Mouse (Mus musculus) CH12.LX (cell line): Measurements from ENCODE around the gene Rfc1. TPM values are rescaled to one million over a fixed set of nuclear protein-coding genes. Genes with fewer than 3 reads are reported as not detected.
A peak's percentile ranks its signal among the peaks of the same experiment; 100 is the strongest.

Experiments used
- DNase-seq: peaks from one replicate; pipeline ENCODE4 v3.0.0-alpha.2; 2013; ENCODE audit errors: extremely low read depth
- H3K27ac ChIP-seq: 2 replicates; pipeline ENCODE4 v1.5.1; 2012; ENCODE audit warnings: low read depth, mild to moderate bottlenecking, control low read depth, moderate library complexity; ENCODE audit not compliant: insufficient read depth
- H3K27me3 ChIP-seq: replicated peaks from 2 replicates; pipeline ENCODE3; 2012; ENCODE audit warnings: inconsistent platforms
- H3K36me3 ChIP-seq, 2 experiments: replicated peaks in 1 of 2; 2 replicates each; pipeline versions ENCODE3 to v1.6.1; 2012; ENCODE audit warnings: inconsistent platforms in 1 of 2, low read length in 1 of 2, mild to moderate bottlenecking in 1 of 2, mixed read lengths in 1 of 2, moderate library complexity in 1 of 2; ENCODE audit not compliant: control insufficient read depth in 1 of 2, insufficient read depth in 1 of 2
- H3K4me1 ChIP-seq, 2 experiments: 2 replicates each; pipeline ENCODE4 v1.6.1; 2012; ENCODE audit warnings: inconsistent platforms in 1 of 2, moderate library complexity in 1 of 2; ENCODE audit not compliant: insufficient read depth in 2 of 2, control insufficient read depth in 1 of 2
- H3K4me2 ChIP-seq: 2 replicates; pipeline ENCODE4 v1.6.1; 2012; ENCODE audit warnings: low read depth, mild to moderate bottlenecking, control low read depth; ENCODE audit not compliant: poor library complexity, insufficient read depth, severe bottlenecking
- H3K4me3 ChIP-seq, 3 experiments: fragments of 150-350 bp in 1 of 3; sonication (generic) in 1 of 3; replicated peaks in 1 of 3; 2 replicates each; pipeline versions ENCODE3 to v1.5.1; 2011 to 2012; ENCODE audit warnings: low read depth in 2 of 3, low read length in 2 of 3, mild to moderate bottlenecking in 2 of 3, moderate library complexity in 2 of 3, control low read depth in 1 of 3, improper control_type of control experiment in 1 of 3, inconsistent platforms in 1 of 3, mixed read lengths in 1 of 3; ENCODE audit not compliant: poor library complexity in 1 of 3
- H3K79me2 ChIP-seq: replicated peaks from 2 replicates; pipeline ENCODE4 v1.6.1; 2012; ENCODE audit warnings: mild to moderate bottlenecking, moderate library complexity; ENCODE audit not compliant: control insufficient read depth, poor library complexity, insufficient read depth, severe bottlenecking; ENCODE audit errors: extremely low read depth
- H3K9ac ChIP-seq: 2 replicates; pipeline ENCODE4 v1.6.1; 2012; ENCODE audit warnings: low read depth, mild to moderate bottlenecking, control low read depth, moderate library complexity; ENCODE audit not compliant: insufficient read depth
- H3K9me3 ChIP-seq: replicated peaks from 2 replicates; pipeline ENCODE3; 2012; ENCODE audit warnings: low read length, inconsistent platforms, mixed read lengths
- CHD2 ChIP-seq: IDR thresholded peaks from 2 replicates; pipeline ENCODE4 v1.6.1; 2011; ENCODE audit warnings: low read length, improper control_type of control experiment
- CTCF ChIP-seq, 2 experiments: IDR thresholded peaks in 1 of 2; conservative IDR thresholded peaks in 1 of 2; 2 replicates each; pipeline ENCODE4 v1.5.1; 2011 to 2012; ENCODE audit warnings: low read depth in 2 of 2, low read length in 2 of 2, improper control_type of control experiment in 1 of 2, inconsistent platforms in 1 of 2, mild to moderate bottlenecking in 1 of 2, moderate library complexity in 1 of 2
- ELF1 ChIP-seq: IDR thresholded peaks from 2 replicates; pipeline ENCODE4 v1.6.1; 2014; ENCODE audit warnings: low read depth, mild to moderate bottlenecking, inconsistent platforms, low read length, improper control_type of control experiment
- EP300 ChIP-seq: IDR thresholded peaks from 2 replicates; pipeline ENCODE4 v1.6.1; 2011; ENCODE audit warnings: low read length, improper control_type of control experiment
- ETS1 ChIP-seq: conservative IDR thresholded peaks from 2 replicates; pipeline ENCODE4 v1.6.1; 2012; ENCODE audit warnings: low read depth, mild to moderate bottlenecking, inconsistent platforms, low read length, improper control_type of control experiment, moderate library complexity
- GABPA ChIP-seq: IDR thresholded peaks from 2 replicates; pipeline ENCODE4 v1.6.1; 2012; ENCODE audit warnings: low read depth, low read length, improper control_type of control experiment, inconsistent platforms; ENCODE audit not compliant: insufficient replicate concordance
- JUN ChIP-seq: IDR thresholded peaks from 2 replicates; pipeline ENCODE4 v1.6.1; 2011; ENCODE audit warnings: low read depth, mild to moderate bottlenecking, low read length, improper control_type of control experiment, moderate library complexity; ENCODE audit not compliant: insufficient read depth
- KAT2A ChIP-seq: IDR thresholded peaks from 2 replicates; pipeline ENCODE4 v1.6.1; 2012; ENCODE audit warnings: low read length, improper control_type of control experiment, inconsistent platforms; ENCODE audit not compliant: insufficient replicate concordance
- MAX ChIP-seq: IDR thresholded peaks from 2 replicates; pipeline ENCODE4 v1.6.1; 2011; ENCODE audit warnings: low read length, improper control_type of control experiment
- MXI1 ChIP-seq: IDR thresholded peaks from 2 replicates; pipeline ENCODE4 v1.6.1; 2011; ENCODE audit warnings: mild to moderate bottlenecking, low read depth, low read length, improper control_type of control experiment
- NRF1 ChIP-seq: IDR thresholded peaks from 2 replicates; pipeline ENCODE4 v1.6.1; 2014; ENCODE audit warnings: low read depth, mild to moderate bottlenecking, inconsistent platforms, low read length, improper control_type of control experiment, moderate library complexity
- POLR2AphosphoS2 ChIP-seq: IDR thresholded peaks from 2 replicates; pipeline ENCODE4 v1.6.1; 2011; ENCODE audit warnings: low read depth, low read length, improper control_type of control experiment
- RAD21 ChIP-seq: IDR thresholded peaks from 2 replicates; pipeline ENCODE4 v1.6.1; 2011; ENCODE audit warnings: low read depth, mild to moderate bottlenecking, low read length, improper control_type of control experiment, moderate library complexity
- SMC3 ChIP-seq: IDR thresholded peaks from 2 replicates; pipeline ENCODE4 v1.6.1; 2011; ENCODE audit warnings: low read depth, low read length, improper control_type of control experiment
- TBP ChIP-seq: conservative IDR thresholded peaks from 2 replicates; pipeline ENCODE4 v1.6.1; 2011; ENCODE audit warnings: low read depth, low read length, improper control_type of control experiment
- UBTF ChIP-seq: IDR thresholded peaks from 2 replicates; pipeline ENCODE4 v1.6.1; 2012; ENCODE audit warnings: low read depth, mild to moderate bottlenecking, inconsistent platforms, low read length, improper control_type of control experiment, moderate library complexity
- USF1 ChIP-seq: IDR thresholded peaks from 2 replicates; pipeline ENCODE4 v1.6.1; 2014; ENCODE audit warnings: low read depth, mild to moderate bottlenecking, inconsistent platforms, low read length, improper control_type of control experiment
- USF2 ChIP-seq: conservative IDR thresholded peaks from 2 replicates; pipeline ENCODE4 v1.6.1; 2011; ENCODE audit warnings: low read depth, low read length, improper control_type of control experiment
- ZKSCAN1 ChIP-seq: IDR thresholded peaks from 2 replicates; pipeline ENCODE4 v1.6.1; 2012; ENCODE audit warnings: low read depth, inconsistent platforms, low read length, improper control_type of control experiment, borderline replicate concordance
- ZNF384 ChIP-seq: IDR thresholded peaks from 2 replicates; pipeline ENCODE4 v1.6.1; 2012; ENCODE audit warnings: low read depth, low read length, improper control_type of control experiment, inconsistent platforms
- dilution Hi-C: fragments of 300-500 bp; cut with MboI; formaldehyde crosslinking; loops from 2 replicates; pipeline ENCODE4 v1.14.3; 2020; ENCODE audit warnings: low sequenced_read_pairs; ENCODE audit not compliant: extremely low pct_unique_long_range_greater_than_20kb, extremely low pct_ligation_motif_present
- in situ Hi-C: fragments of 300-500 bp; cut with MboI; formaldehyde crosslinking; loops from 3 replicates; pipeline ENCODE4 v1.14.3; 2019; ENCODE audit warnings: low sequenced_read_pairs, low pct_ligation_motif_present, low pct_unique_long_range_greater_than_20kb, mixed read lengths
- polyA plus RNA-seq: library from polyadenylated mRNA; unstranded; fragments of >175 nt; gene quantifications from 2 replicates; pipeline ENCODE4 v1.2.1, GENCODE M21; 2012; ENCODE audit warnings: low read depth; ENCODE audit not compliant: insufficient read length
- total RNA-seq, 2 experiments: library from RNA; depleted of rRNA; stranded (reverse); fragments of 300-350 nt in 1 of 2; fragments of >200 nt in 1 of 2; gene quantifications; 2 replicates each; pipeline ENCODE4 v1.2.3; 2012 to 2014

Rfc1 gene
- total and polyA plus RNA-seq, 3 experiments: 64.9 to 83.1 (median 80.8) TPM

DNA sequence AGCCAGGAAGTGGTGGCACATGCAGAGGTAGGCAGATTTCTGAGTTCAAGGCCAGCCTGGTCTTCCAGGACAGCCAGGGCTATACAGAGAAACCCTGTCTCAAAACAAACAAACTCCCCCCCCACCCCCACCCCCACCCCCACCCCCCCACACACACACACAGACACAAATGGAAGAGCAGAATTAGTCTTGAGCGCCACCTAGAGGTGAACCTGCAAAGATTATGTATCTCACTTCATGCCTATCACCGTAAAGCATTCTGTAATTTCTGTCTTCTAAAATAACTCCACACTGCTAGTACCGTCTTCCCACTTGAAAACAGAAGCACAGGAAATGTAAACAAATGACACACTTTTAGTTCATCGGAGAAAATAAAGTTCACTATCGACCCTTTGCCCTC lies 92.7 kb downstream of the Rfc1 start:
- TF ChIP-seq CTCF (conservative IDR thresholded peaks at IDR 0.05 in 1 of 2, IDR thresholded peaks at IDR 0.05 in 1 of 2; ENCODE audit: low read depth in 2 of 2, low read length in 2 of 2): peak in 1 of 2 experiments; percentile 66; a peak in 3 of 4 replicates
- TF ChIP-seq POLR2AphosphoS2: no peak
- TF ChIP-seq RAD21: peak; percentile 55
- peak; percentile 42 for TF ChIP-seq SMC3
- Histone ChIP-seq H3K4me2 (no peak overlapping the region), H3K4me3 (no peak overlapping the region), H3K27ac (no peak overlapping the region), H3K9ac (no peak overlapping the region), H3K9me3 (no peaks in the 10 kb centered on the region), H3K4me1 (no peaks in the 10 kb centered on the region), H3K36me3 (peaks cover 0 to 3% of the 10 kb centered on the region in 2 experiments), H3K79me2 (no peaks in the 10 kb centered on the region), H3K27me3 (no peaks in the 10 kb centered on the region)
- in situ Hi-C loops (no loop called here), dilution Hi-C loops (no loop called here)
- DNase-seq: peak; percentile 71

- H3K9ac ChIP-seq: no peak overlapping the region
- no peak overlapping the region for H3K4me2 ChIP-seq
- no peaks in the 10 kb centered on the region for H3K9me3 ChIP-seq
- no peak overlapping the region for H3K4me3 ChIP-seq
- H3K27me3 ChIP-seq: no peaks in the 10 kb centered on the region
- DNase-seq: no peak
- dilution Hi-C loops (no loop called here), in situ Hi-C loops (loop anchor here (10.0 kb wide), 1 partner anchor 367 kb away; no protein-coding TSS in a partner anchor)
- H3K36me3 ChIP-seq: peaks cover 0 to 5% of the 10 kb centered on the region in 2 experiments
- no peak overlapping the region for H3K27ac ChIP-seq
- H3K79me2 ChIP-seq: no peaks in the 10 kb centered on the region
- TF ChIP-seq MAX (no peak), KAT2A (no peak)
- H3K4me1 ChIP-seq: no peaks in the 10 kb centered on the region
Measured at GRCm38 (mm10) chr5:65231289-65232003, 104.0 kb downstream of the Rfc1 start.

- dilution Hi-C loops (no loop called here), in situ Hi-C loops (no loop called here)
- no peaks in the 10 kb centered on the region for H3K4me1 ChIP-seq
- H3K9me3 ChIP-seq: no peaks in the 10 kb centered on the region
- H3K4me2 ChIP-seq: no peak overlapping the region
- TF ChIP-seq CHD2 (no peak), POLR2AphosphoS2 (no peak), USF1 (no peak), ELF1 (no peak), TBP (no peak), GABPA (no peak), ETS1 (no peak), USF2 (no peak), UBTF (no peak), CTCF (conservative IDR thresholded peaks at IDR 0.05 in 1 of 2, IDR thresholded peaks at IDR 0.05 in 1 of 2; ENCODE audit: low read depth in 2 of 2, low read length in 2 of 2) (no peak), SMC3 (no peak), ZKSCAN1 (no peak), MXI1 (no peak), JUN (no peak), MAX (no peak), NRF1 (no peak), ZNF384 (no peak), EP300 (no peak)
- H3K27me3 ChIP-seq: no peaks in the 10 kb centered on the region
- DNase-seq: no peak
- H3K79me2 ChIP-seq: no peaks in the 10 kb centered on the region
- H3K9ac ChIP-seq: no peak overlapping the region
- no peak overlapping the region for H3K4me3 ChIP-seq
- H3K27ac ChIP-seq: no peak overlapping the region
- peaks cover 0 to 5% of the 10 kb centered on the region in 2 experiments for H3K36me3 ChIP-seq
Measured at GRCm38 (mm10) chr5:65224056-65224455, 111.4 kb downstream of the Rfc1 start.
